Mouse (Mus musculus) bone marrow macrophage, adult 2 months (primary cell): Measurements from ENCODE around the gene Vamp1.

Experiments used
- CTCF ChIP-seq: IDR thresholded peaks from 2 replicates; pipeline ENCODE4 v1.5.1; 2012; ENCODE audit warnings: low read depth, mild to moderate bottlenecking, low read length, moderate library complexity
- POLR2A ChIP-seq: IDR thresholded peaks from 2 replicates; pipeline ENCODE4 v1.6.1; 2012; ENCODE audit warnings: mild to moderate bottlenecking, low read depth, low read length, borderline replicate concordance

GRCm38 (mm10) chr6:125217899-125218298 lies 2.5 kb downstream of the Vamp1 start:
- no peak for TF ChIP-seq POLR2A
- no peak for TF ChIP-seq CTCF
